Mouse (Mus musculus) olfactory bulb, adult 2 months (tissue): Measurements from ENCODE around the gene Mrpl45. TPM values are rescaled to one million over a fixed set of nuclear protein-coding genes. Genes with fewer than 3 reads are reported as not detected.
A peak's percentile ranks its signal among the peaks of the same experiment; 100 is the strongest.

Experiments used
- H3K27ac ChIP-seq: fragments of 200-500 bp; 2 replicates; pipeline ENCODE4 v1.5.1; 2012; ENCODE audit warnings: low read depth, low read length; ENCODE audit not compliant: insufficient read depth
- H3K4me1 ChIP-seq: fragments of 200-500 bp; 2 replicates; pipeline ENCODE4 v1.6.1; 2012; ENCODE audit warnings: low read length; ENCODE audit not compliant: control insufficient read depth, insufficient read depth
- H3K4me3 ChIP-seq: fragments of 200-500 bp; 2 replicates; pipeline ENCODE4 v1.5.1; 2012; ENCODE audit warnings: mild to moderate bottlenecking, low read depth, low read length, moderate library complexity; ENCODE audit not compliant: insufficient read depth
- CTCF ChIP-seq: fragments of 200-500 bp; IDR thresholded peaks from 2 replicates; pipeline ENCODE4 v1.5.1; 2012; ENCODE audit warnings: low read depth, mild to moderate bottlenecking, low read length, moderate library complexity; ENCODE audit not compliant: insufficient read depth
- POLR2A ChIP-seq: fragments of 200-500 bp; IDR thresholded peaks from 2 replicates; pipeline ENCODE4 v1.6.1; 2012; ENCODE audit warnings: mild to moderate bottlenecking, low read depth, low read length, moderate library complexity; ENCODE audit not compliant: insufficient read depth
- WGBS: fragments of 180-500 bp; shearing (Covaris S2); methylation state at CpG from one replicate; pipeline ENCODE4 v1.1.7; 2018; 5-methylcytosine and 5-hydroxymethylcytosine counted together
- polyA plus RNA-seq: library from polyadenylated mRNA; stranded (reverse); fragments of >200 nt; gene quantifications from 2 replicates; pipeline ENCODE4 v1.2.4, GENCODE M21; 2012; ENCODE audit warnings: low replicate concordance; ENCODE audit not compliant: missing spikeins, insufficient read depth, insufficient read length

Mrpl45 gene
- polyA plus RNA-seq, 1 experiment, result not detected

DNA sequence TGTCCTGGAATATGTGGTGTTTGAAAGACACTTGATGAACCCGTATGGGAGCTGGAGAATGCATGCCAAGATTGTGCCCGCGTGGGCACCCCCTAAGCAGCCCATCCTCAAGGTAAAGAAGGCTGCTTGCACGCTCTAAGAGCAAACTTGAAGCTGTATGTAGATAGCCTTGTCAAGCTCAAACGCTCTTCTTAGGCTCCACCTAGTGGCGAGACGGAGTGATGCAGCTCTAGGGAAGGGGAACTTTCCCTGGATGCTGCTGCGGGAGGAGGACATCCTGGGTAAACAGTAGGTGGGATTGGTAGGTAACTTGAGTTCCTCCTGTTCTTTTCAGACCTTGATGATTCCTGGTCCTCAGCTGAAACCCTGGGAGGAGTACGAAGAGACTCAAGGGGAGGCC lies 12.6 kb downstream of the Mrpl45 start:
- no peak overlapping the region for H3K27ac ChIP-seq
- WGBS, result 18% methylated on average over 9 of the region's 9 CpGs
- H3K4me3 ChIP-seq, result no peak overlapping the region
- H3K4me1 ChIP-seq, result no peaks in the 10 kb centered on the region
- TF ChIP-seq POLR2A, result no peak
- TF ChIP-seq CTCF, result peak; percentile 73

DNA sequence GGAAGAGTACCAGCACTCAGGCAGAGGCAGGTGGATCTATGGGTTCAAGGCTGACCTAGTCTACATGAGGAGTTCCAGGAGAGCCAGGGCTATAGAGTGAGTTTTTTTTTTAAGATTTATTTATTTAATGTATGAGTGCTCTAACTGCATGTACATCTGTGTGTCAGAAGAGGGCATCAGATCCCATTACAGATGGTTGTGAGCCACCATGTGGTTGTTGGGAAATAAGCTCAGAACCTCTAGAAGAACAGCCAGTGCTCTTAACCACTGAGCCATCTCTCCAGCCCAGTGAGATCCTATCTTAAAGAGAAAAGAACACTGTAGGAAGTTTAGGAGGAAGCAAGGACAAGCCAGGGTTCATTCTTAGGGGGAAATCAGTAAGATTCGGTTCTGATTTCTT lies 14.8 kb downstream of the Mrpl45 start:
- TF ChIP-seq CTCF, result no peak
- TF ChIP-seq POLR2A, result no peak
- no peaks in the 10 kb centered on the region for H3K4me1 ChIP-seq
- WGBS, result 97% methylated on average over 1 of the region's 1 CpGs
- H3K4me3 ChIP-seq, result no peak overlapping the region
- H3K27ac ChIP-seq, result no peak overlapping the region

DNA sequence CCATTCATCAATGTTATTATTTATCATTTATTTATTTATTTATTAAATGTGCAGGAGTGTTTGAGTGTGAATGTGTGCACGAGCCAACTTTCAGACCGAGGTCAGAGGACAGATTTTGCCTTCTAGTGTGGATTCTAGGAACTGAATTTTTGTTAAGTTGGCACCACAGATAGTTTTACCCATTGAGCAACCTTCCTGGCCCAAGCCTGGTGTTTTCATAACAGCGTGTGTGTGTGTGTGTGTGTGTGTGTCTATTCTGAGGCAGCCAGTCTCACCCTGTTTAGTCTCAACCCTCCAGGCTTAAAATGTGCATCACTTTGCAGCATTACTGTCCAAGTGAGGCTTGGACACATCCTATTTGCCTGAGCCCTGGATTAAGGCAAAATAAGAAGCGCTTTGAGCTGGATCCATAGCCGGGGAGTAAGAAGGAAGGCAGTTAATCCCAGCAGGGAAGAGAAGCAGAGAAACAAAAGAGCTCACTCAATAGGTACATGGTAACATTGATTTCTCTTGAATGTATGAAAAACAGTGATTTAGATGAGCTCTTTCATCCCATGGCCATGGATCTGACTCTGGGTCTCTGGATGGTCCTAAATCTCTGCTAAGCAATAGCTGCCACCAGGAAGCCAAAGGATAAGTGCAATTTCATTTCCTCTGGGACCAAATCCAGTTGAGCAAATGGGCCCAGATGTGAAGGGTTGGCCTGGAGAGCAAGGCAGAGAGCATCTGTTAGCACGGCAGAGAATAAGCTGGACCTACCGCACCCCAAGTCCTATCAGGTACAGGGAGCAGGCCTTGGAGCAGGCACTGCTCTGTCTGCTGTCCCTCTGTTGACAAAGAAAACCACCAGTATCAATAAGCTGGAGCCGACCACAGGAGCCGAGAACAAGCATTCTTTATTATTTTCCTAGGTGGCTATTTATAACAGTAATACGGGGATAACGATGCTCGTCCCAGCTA lies 16.0 kb downstream of the Mrpl45 start:
- WGBS, result 70% methylated on average over 12 of the region's 12 CpGs
- no peak for TF ChIP-seq POLR2A
- TF ChIP-seq CTCF, result no peak
- no peak overlapping the region for H3K27ac ChIP-seq
- H3K4me1 ChIP-seq, result peaks cover 4% of the 10 kb centered on the region; the same call in 1 of the 2 replicates
- no peak overlapping the region for H3K4me3 ChIP-seq

DNA sequence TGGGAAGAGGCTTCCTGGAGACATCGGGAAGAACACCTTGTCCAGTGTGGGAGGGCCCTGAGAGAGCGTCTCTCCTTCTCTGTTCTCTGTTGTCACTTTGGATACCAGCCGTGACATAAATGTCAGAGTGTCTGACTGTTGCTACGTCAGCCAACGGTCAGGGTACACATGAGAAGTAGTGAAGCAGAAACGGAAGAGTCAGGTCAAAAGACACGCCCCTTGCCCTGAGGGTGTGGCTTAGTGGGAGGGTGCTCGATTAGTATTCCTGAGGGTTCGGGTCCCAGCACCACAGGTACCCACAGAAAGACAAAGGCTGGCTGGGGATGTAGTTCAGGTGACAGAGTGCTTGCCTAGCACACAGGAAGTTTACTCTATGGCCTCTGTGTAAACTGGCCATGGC lies 17.5 kb downstream of the Mrpl45 start:
- Histone ChIP-seq H3K4me3 (no peak overlapping the region), H3K4me1 (peaks cover 4% of the 10 kb centered on the region; the same call in 1 of the 2 replicates), H3K27ac (no peak overlapping the region)
- 73% methylated on average over 9 of the region's 9 CpGs for whole genome bisulfite sequencing
- TF ChIP-seq CTCF (no peak), POLR2A (no peak)

DNA sequence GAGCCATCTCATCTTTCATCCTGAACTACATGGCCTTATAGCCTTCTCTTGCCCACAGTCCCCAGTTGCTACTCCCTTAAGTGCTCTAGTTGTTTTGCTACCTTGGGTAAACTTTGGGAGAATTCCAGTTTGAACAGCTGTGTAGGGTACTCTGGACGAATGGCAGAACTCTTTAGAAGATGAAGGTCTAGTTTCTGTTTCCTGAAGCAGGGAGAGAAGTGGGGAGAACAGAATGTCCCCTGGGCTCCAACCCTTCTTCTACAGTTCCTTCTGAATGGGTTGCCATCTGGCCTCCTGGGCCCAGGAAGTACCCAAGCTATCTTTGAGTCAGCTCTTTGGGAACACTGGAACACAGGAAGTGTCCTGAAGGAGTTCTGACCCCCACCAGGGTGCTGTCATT lies 18.4 kb downstream of the Mrpl45 start:
- Histone ChIP-seq H3K27ac (no peak overlapping the region), H3K4me3 (no peak overlapping the region), H3K4me1 (peaks cover 12% of the 10 kb centered on the region)
- TF ChIP-seq CTCF (no peak), POLR2A (no peak)
- 71% methylated on average over 1 of the region's 1 CpGs for WGBS

DNA sequence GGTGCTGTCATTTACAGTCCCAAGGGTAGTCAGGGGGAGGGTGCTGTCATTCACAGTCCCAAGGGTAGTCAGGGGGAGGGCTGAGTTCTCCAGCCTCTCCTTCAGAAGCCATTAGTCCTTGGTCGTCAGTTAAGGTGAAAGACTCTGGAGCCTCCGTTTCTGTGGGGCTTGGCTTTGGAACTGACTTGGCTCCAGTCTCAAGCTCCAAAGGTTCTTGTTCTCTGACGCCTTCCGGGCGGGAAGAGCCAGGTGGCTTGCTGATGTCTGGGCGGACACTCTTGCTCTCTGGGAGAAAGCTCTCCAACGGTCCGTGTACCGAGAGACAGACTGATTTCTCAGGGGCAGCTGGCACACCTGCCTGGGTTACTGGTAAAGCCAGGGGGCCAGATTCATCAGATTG lies 18.9 kb downstream of the Mrpl45 start:
- Histone ChIP-seq H3K27ac (no peak overlapping the region), H3K4me1 (peaks cover 15% of the 10 kb centered on the region), H3K4me3 (no peak overlapping the region)
- TF ChIP-seq CTCF, result no peak
- TF ChIP-seq POLR2A, result no peak
- 87% methylated on average over 9 of the region's 9 CpGs for WGBS

DNA sequence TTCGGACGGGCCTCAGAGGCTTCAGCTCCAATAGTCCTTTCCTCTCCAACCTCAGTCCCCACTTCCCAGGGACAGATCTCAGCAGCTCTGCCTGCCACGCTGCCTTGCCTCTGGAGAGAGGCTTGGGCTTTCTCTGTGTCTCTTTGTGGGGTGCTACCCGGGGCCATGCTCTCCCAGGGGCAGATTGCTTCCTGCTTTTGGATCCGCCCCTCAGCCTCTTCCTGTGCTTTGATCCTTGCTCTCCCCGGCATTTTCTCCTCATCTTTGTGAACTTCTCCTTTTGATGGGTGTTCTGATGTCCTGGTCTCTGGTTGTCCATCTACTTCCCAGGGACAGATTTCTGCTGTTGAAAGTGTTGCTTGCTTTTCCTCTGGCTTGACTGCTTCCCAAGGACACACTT lies 20.7 kb downstream of the Mrpl45 start:
- H3K4me1 ChIP-seq, result peaks cover 15% of the 10 kb centered on the region
- H3K4me3 ChIP-seq, result no peak overlapping the region
- WGBS, result 80% methylated on average over 6 of the region's 6 CpGs
- TF ChIP-seq POLR2A (no peak), CTCF (no peak)
- no peak overlapping the region for H3K27ac ChIP-seq

DNA sequence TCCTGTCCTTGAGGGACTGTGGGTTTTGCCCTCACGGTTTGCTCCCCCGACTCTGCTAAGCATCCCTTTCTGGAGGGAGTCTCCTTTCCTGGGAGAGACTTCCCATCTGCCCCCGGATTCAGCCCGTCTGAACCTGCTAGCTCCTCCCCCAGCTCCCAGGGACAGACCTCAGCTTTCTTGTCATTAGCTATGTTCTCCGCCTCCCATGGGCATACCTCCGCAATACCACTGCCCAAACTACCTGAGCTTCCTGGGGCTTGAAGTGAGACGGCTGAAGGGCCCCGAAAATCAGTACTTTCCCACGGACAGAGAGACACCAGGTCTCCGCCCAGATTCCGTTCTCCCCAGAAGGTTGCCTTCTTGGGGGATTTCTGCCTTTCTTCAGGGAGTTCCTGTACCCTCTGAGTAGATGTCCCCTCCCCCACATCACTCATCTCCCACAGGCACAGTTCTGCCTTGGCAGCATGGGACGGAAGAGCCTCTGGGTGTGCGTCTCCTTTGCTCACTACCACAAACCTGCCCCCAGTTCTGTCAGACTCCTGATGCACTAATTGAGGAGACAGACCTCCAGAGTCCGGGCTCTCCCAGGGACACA lies 21.3 kb downstream of the Mrpl45 start:
- WGBS, result 83% methylated on average over 14 of the region's 14 CpGs
- no peak for TF ChIP-seq POLR2A
- no peak for TF ChIP-seq CTCF
- Histone ChIP-seq H3K4me1 (peaks cover 15% of the 10 kb centered on the region), H3K4me3 (no peak overlapping the region), H3K27ac (no peak overlapping the region)

DNA sequence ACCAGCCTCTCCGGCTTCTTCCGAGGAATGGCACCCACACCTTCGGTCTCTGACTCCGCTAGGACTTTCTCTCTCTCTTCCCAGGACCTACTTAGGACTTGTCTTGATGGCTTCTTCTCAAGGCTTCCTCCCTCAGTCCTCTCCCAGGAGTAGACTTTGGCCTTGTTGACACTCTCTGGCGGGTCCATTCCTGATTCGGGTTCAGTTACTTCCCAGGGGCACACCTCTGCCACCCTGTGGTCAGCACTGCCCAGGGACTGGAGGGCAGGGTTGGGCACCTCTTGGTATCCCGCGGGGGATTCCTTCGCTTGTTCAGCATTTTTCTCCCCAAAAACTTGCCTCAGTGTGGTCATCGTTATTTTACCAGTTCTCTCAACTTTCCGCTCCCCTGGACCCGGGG lies 21.8 kb downstream of the Mrpl45 start:
- 89% methylated on average over 12 of the region's 12 CpGs for WGBS
- Histone ChIP-seq H3K27ac (no peak overlapping the region), H3K4me1 (peaks cover 15% of the 10 kb centered on the region), H3K4me3 (no peak overlapping the region)
- TF ChIP-seq CTCF (no peak), POLR2A (no peak)
